Comparison of ENCODE assay signal across 8 mouse cellular contexts in the genomic region with DNA sequence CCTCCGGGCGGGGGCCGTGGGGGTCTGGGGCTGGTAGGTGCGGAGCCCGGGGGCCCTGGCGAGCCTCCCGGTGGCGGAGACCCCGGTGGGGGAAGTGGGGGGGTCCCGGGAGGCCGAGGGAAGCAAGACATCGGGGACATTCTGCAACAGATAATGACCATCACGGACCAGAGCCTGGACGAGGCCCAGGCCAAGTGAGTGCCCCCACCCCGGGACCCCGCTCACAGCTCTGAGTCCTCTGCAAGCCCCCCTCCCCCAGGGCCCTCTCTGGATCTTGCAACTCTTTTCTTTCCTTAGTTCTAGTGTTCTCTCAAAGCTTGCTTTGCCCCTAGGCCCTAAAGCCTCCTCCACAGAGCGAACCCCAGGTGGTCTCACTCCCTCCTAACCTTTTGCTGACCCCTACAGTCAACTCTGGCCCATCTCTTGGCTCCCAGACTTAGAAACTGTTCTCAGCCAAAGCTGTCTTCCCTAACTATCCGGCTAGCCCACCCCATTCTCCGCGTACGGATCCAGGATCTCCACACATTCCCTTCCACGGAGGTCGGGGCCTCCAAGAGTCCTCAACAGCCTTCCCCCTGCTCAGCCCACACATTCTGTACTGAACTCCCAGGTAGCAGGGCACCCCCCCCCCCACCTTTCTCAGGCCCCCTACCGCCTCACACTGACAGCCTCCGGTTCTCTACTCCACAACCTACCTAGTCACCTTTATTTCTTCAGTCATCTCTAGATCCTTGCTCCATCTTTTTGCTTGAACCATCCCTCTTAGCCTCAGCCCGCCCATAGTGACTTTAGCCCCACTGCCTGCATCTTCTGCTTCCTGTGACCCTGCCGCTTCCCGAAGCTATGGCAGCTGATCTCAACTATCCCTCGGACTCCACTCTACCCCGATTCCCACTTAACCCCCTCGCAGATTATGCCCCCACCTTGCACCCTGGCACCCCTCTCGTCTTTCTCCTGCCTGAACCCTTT. TPM values are rescaled to one million over a fixed set of nuclear protein-coding genes. Genes with fewer than 3 reads are reported as not detected.
DNase-seq lines count a peak whose midpoint lies in the region; ATAC-seq and TF ChIP-seq lines count a peak whose summit lies in the region.

No protein-coding gene starts in this region.

- no peak for TF ChIP-seq CTCF in bone marrow, adult 2 months (IDR thresholded peaks at IDR 0.05; ENCODE audit: control insufficient read depth, insufficient read depth, low read length)
- no peak for TF ChIP-seq CTCF in kidney, adult 2 months (conservative IDR thresholded peaks at IDR 0.05; ENCODE audit: insufficient read depth, insufficient read length, low read depth, low read length)

- peaks cover 73% of the 10 kb centered on the region for H3K4me1 ChIP-seq in megakaryocyte, embryonic 14.5 days
- no peaks in the 10 kb centered on the region; the same call in 1 of the 2 replicates for H3K4me1 ChIP-seq in bone marrow, adult 2 months (ENCODE audit: control insufficient read depth, insufficient read depth, low read length)
- H3K4me1 ChIP-seq in forebrain, embryonic 11.5 days (replicated peaks; ENCODE audit: control insufficient read depth, insufficient read depth, low read length), result peaks cover 32% of the 10 kb centered on the region
- peaks cover 15% of the 10 kb centered on the region for H3K4me1 ChIP-seq in kidney, adult 2 months (ENCODE audit: control insufficient read depth, insufficient read depth, low read length)

- peak overlapping the region; percentile 99 for H3K9ac ChIP-seq in forebrain, embryonic 11.5 days (ENCODE audit: low read length)

- H3K36me3 ChIP-seq in megakaryocyte, embryonic 14.5 days (replicated peaks; ENCODE audit: low read length), result peaks cover 39% of the 10 kb centered on the region
- peaks cover 4% of the 10 kb centered on the region for H3K36me3 ChIP-seq in forebrain, embryonic 11.5 days (ENCODE audit: control insufficient read depth, insufficient read depth, low read length)
- peaks cover 4% of the 10 kb centered on the region; the same call in 1 of the 2 replicates for H3K36me3 ChIP-seq in kidney, adult 2 months (ENCODE audit: control insufficient read depth, insufficient read depth, low read length)

- H3K9me3 ChIP-seq in megakaryocyte, embryonic 14.5 days, result no peaks in the 10 kb centered on the region
- no peaks in the 10 kb centered on the region for H3K9me3 ChIP-seq in forebrain, embryonic 11.5 days (ENCODE audit: control insufficient read depth, low read length)

- H3K27me3 ChIP-seq in megakaryocyte, embryonic 14.5 days (replicated peaks), result no peaks in the 10 kb centered on the region
- H3K27me3 ChIP-seq in forebrain, embryonic 11.5 days (ENCODE audit: control insufficient read depth, insufficient read depth, low read length), result no peaks in the 10 kb centered on the region
- no peaks in the 10 kb centered on the region for H3K27me3 ChIP-seq in kidney, adult 2 months (replicated peaks; ENCODE audit: control insufficient read depth, insufficient read depth, low read length)

- H3K4me3 ChIP-seq in megakaryocyte, embryonic 14.5 days (replicated peaks), result peak overlapping the region; percentile 94
- H3K4me3 ChIP-seq in bone marrow, adult 2 months (replicated peaks; ENCODE audit: control insufficient read depth, low read depth, low read length), result peak overlapping the region; percentile 73
- peak overlapping the region; percentile 85 for H3K4me3 ChIP-seq in forebrain, embryonic 11.5 days (ENCODE audit: low read depth, low read length)
- H3K4me3 ChIP-seq in kidney, adult 2 months (ENCODE audit: insufficient read depth, low read depth, low read length), result peak overlapping the region; percentile 69

- peak; percentile 73 for DNase-seq in forebrain, embryonic 11.5 days (ENCODE audit: low spot score)
- peak; percentile 59 for DNase-seq in kidney, adult 2 months
- DNase-seq in lung, postnatal 4 days, result peak; percentile 55 to 57
- DNase-seq in thymus, postnatal 25 days, result peak; percentile 34

- no peak for TF ChIP-seq POLR2A in bone marrow, adult 2 months (IDR thresholded peaks at IDR 0.05; ENCODE audit: borderline replicate concordance, control insufficient read depth, low read depth, low read length)
- no peak for TF ChIP-seq POLR2A in kidney, adult 2 months (IDR thresholded peaks at IDR 0.05; ENCODE audit: low read depth, low read length)

- no peak for ATAC-seq in megakaryocyte, adult 5-6 weeks (ENCODE audit: poor library complexity, severe bottlenecking)
- ATAC-seq in forebrain, embryonic 11.5 days (replicated peaks; ENCODE audit: low FRiP score), result peak; percentile 22; the same call in 1 of the 2 replicates
- no peak for ATAC-seq in activated CD4-positive, CD25-positive, alpha-beta regulatory T cell, adult 4 months

- 3% methylated on average over 32 of the region's 32 CpGs for WGBS in bone marrow, adult 2 months
- 1% methylated on average over 31 of the region's 32 CpGs for WGBS in forebrain, embryonic 11.5 days
- WGBS in kidney, adult 2 months, result 2% methylated on average over 32 of the region's 32 CpGs

- H3K27ac ChIP-seq in bone marrow, adult 2 months (ENCODE audit: control insufficient read depth, insufficient read depth, low read depth, low read length, poor library complexity), result peak overlapping the region; percentile 77
- H3K27ac ChIP-seq in forebrain, embryonic 11.5 days (ENCODE audit: low read depth, low read length), result peak overlapping the region; percentile 100
- peak overlapping the region; percentile 75 for H3K27ac ChIP-seq in kidney, adult 2 months (ENCODE audit: insufficient read depth, low read depth, low read length)

- peak overlapping the region; percentile 95 for H3K4me2 ChIP-seq in forebrain, embryonic 11.5 days (ENCODE audit: low read depth, low read length, severe bottlenecking)

RNA-seq across cellular contexts. Expression of gene Pbx2, which starts 1.8 kb away (rescaled TPM):
- polyA plus RNA-seq in megakaryocyte, embryonic 14.5 days (2012; ENCODE audit: insufficient read depth, low replicate concordance), result 108 and 181 TPM in 2 replicates
- 18.3 and 26.6 TPM in 2 replicates for total RNA-seq in megakaryocyte, adult 5-6 weeks (2015)
- total RNA-seq in megakaryocyte, adult 5-6 weeks (2017), result 29.3 and 32.7 TPM in 2 replicates
- 50.3 and 95.1 TPM in 2 replicates for polyA plus RNA-seq in bone marrow, adult 2 months (2011; ENCODE audit: insufficient read depth, insufficient read length, low replicate concordance, missing spikeins)
- polyA plus RNA-seq in forebrain, embryonic 11.5 days (2014; fragmentation: Nextera tagmentation; extraction: Ambion mirVana), result 17.8 and 17.9 TPM in 2 replicates
- polyA plus RNA-seq in kidney, adult 2 months (2012; rRNA removed), result 51.3 and 56.2 TPM in 2 replicates
- polyA plus RNA-seq in activated CD4-positive, CD25-positive, alpha-beta regulatory T cell, adult 4 months (2017; shearing (Covaris generic)), result 10 to 100 TPM in 1 of 2 experiments, 1 to 10 TPM in 1; 8.5 to 10.2 TPM

RNA-seq across cellular contexts. Expression of gene Gpsm3, which starts 3.3 kb away (rescaled TPM):
- 402 and 833 TPM in 2 replicates for polyA plus RNA-seq in megakaryocyte, embryonic 14.5 days (2012; ENCODE audit: insufficient read depth, low replicate concordance)
- 243 and 248 TPM in 2 replicates for total RNA-seq in megakaryocyte, adult 5-6 weeks (2015)
- total RNA-seq in megakaryocyte, adult 5-6 weeks (2017), result 75.7 and 109 TPM in 2 replicates
- 85.2 and 156 TPM in 2 replicates for polyA plus RNA-seq in bone marrow, adult 2 months (2011; ENCODE audit: insufficient read depth, insufficient read length, low replicate concordance, missing spikeins)
- 2.6 and 4.3 TPM in 2 replicates for polyA plus RNA-seq in forebrain, embryonic 11.5 days (2014; fragmentation: Nextera tagmentation; extraction: Ambion mirVana)
- polyA plus RNA-seq in kidney, adult 2 months (2012; rRNA removed), result 10.3 and 12.8 TPM in 2 replicates
- 100 to 1,000 TPM; 213 to 307 TPM for polyA plus RNA-seq in activated CD4-positive, CD25-positive, alpha-beta regulatory T cell, adult 4 months (2017; shearing (Covaris generic))

RNA-seq across cellular contexts. Expression of gene Ager, which starts 4.8 kb away (rescaled TPM):
- 32.8 and 44.2 TPM in 2 replicates for polyA plus RNA-seq in megakaryocyte, embryonic 14.5 days (2012; ENCODE audit: insufficient read depth, low replicate concordance)
- 1.8 and 4.8 TPM in 2 replicates for total RNA-seq in megakaryocyte, adult 5-6 weeks (2015)
- 1.6 and 2.4 TPM in 2 replicates for total RNA-seq in megakaryocyte, adult 5-6 weeks (2017)
- polyA plus RNA-seq in bone marrow, adult 2 months (2011; ENCODE audit: insufficient read depth, insufficient read length, low replicate concordance, missing spikeins), result 12.2 and 16.3 TPM in 2 replicates
- polyA plus RNA-seq in forebrain, embryonic 11.5 days (2014; fragmentation: Nextera tagmentation; extraction: Ambion mirVana), result 2.4 and 4.0 TPM in 2 replicates
- polyA plus RNA-seq in kidney, adult 2 months (2012; rRNA removed), result 2.1 TPM in 2 replicates
- polyA plus RNA-seq in activated CD4-positive, CD25-positive, alpha-beta regulatory T cell, adult 4 months (2017; shearing (Covaris generic)), result 1 to 10 TPM; 2.5 to 5.4 TPM

RNA-seq across cellular contexts. Expression of gene Rnf5, which starts 10.6 kb away (rescaled TPM):
- polyA plus RNA-seq in megakaryocyte, embryonic 14.5 days (2012; ENCODE audit: insufficient read depth, low replicate concordance), result 37.8 and 101 TPM in 2 replicates
- total RNA-seq in megakaryocyte, adult 5-6 weeks (2015), result 44.7 and 59.5 TPM in 2 replicates
- 8.9 and 11.9 TPM in 2 replicates for total RNA-seq in megakaryocyte, adult 5-6 weeks (2017)
- 36.4 and 42.3 TPM in 2 replicates for polyA plus RNA-seq in bone marrow, adult 2 months (2011; ENCODE audit: insufficient read depth, insufficient read length, low replicate concordance, missing spikeins)
- 158 and 169 TPM in 2 replicates for polyA plus RNA-seq in forebrain, embryonic 11.5 days (2014; fragmentation: Nextera tagmentation; extraction: Ambion mirVana)
- 208 and 256 TPM in 2 replicates for polyA plus RNA-seq in kidney, adult 2 months (2012; rRNA removed)
- 10 to 100 TPM; 49.0 to 56.9 TPM for polyA plus RNA-seq in activated CD4-positive, CD25-positive, alpha-beta regulatory T cell, adult 4 months (2017; shearing (Covaris generic))

RNA-seq across cellular contexts. Expression of gene Agpat1, which starts 11.2 kb away (rescaled TPM):
- polyA plus RNA-seq in megakaryocyte, embryonic 14.5 days (2012; ENCODE audit: insufficient read depth, low replicate concordance), result 165 and 309 TPM in 2 replicates
- total RNA-seq in megakaryocyte, adult 5-6 weeks (2015), result 29.0 and 36.5 TPM in 2 replicates
- total RNA-seq in megakaryocyte, adult 5-6 weeks (2017), result 24.2 and 24.5 TPM in 2 replicates
- polyA plus RNA-seq in bone marrow, adult 2 months (2011; ENCODE audit: insufficient read depth, insufficient read length, low replicate concordance, missing spikeins), result 37.4 and 66.7 TPM in 2 replicates
- 93.4 and 101 TPM in 2 replicates for polyA plus RNA-seq in forebrain, embryonic 11.5 days (2014; fragmentation: Nextera tagmentation; extraction: Ambion mirVana)
- 245 and 294 TPM in 2 replicates for polyA plus RNA-seq in kidney, adult 2 months (2012; rRNA removed)
- 10 to 100 TPM; 16.9 to 18.4 TPM for polyA plus RNA-seq in activated CD4-positive, CD25-positive, alpha-beta regulatory T cell, adult 4 months (2017; shearing (Covaris generic))
